Mouse (Mus musculus): ENCODE data around the gene Cfap73.

- no peak for TF ChIP-seq CTCF (conservative IDR thresholded peaks at IDR 0.05; ENCODE audit: low read length)
- TF ChIP-seq NANOG (IDR thresholded peaks at IDR 0.05; ENCODE audit: borderline replicate concordance, low read length) = no peak
Measured at GRCm38 (mm10) chr5:120660816-120661215, 26.8 kb upstream of the Cfap73 start.

Measured in E14TG2a.4 (cell line).